Mouse (Mus musculus) ovary, postnatal 14 days (tissue): ENCODE measurements around the gene Aspscr1.
"Not testable (repeated sequence)": the region's sequence is repeated elsewhere in the genome, so short reads cannot be mapped to it uniquely, and the experiment has no call there.

Source experiments
- DNase-seq: peaks from one replicate; pipeline ENCODE4 v3.0.0; 2022; ENCODE audit warnings: low spot score

The Aspscr1 gene

GRCm38 (mm10) chr11:120713580-120714518 is 41.1 kb downstream of the Aspscr1 start, which contains the start of the genes Cenpx and Lrrc45:
Gene Cenpx, minus strand, starts transcription at chr11:120713738.
Gene Lrrc45, plus strand, starts transcription at chr11:120713925.
- DNase-seq, result peak; percentile 88

DNA sequence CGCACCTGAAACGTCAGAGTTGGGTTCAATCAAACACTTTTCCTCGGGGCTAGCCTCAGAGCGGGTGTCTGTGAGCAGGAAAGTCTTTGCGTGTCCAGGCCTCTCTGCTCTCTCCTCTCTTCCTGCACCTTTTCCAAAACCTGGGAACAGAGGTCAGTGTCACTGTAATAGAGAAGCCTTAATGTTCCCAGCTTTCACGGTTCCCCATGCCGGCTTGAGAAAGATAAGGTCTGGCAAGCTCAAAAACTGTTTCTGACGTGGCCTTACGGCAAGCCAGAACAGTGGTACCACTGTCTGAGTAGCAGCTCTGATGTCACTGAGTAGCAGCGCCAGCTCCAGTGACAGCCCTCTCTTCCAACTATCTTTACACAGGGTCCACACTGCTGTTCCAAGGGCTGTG is 41.8 kb downstream of the Aspscr1 start:
- DNase-seq, result no peak

DNA sequence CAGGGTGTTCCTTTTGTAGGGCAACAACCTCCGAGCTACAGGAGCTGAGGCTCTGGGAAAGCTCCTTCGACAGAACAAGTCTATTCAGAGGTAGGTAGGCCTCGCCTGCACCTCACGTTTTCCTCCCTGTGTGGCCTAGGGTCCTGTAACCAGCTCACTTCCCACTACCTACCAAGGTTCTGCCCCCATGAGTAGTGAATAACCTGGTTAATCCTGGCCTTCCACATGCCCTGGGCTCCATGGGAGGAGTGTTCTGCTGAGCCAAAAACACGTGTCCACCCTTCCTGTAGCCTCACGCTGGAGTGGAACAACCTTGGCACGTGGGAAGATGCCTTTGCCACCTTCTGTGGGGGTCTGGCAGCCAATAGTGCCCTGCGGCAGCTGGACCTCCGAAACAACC is 42.4 kb downstream of the Aspscr1 start:
- DNase-seq, result no peak

DNA sequence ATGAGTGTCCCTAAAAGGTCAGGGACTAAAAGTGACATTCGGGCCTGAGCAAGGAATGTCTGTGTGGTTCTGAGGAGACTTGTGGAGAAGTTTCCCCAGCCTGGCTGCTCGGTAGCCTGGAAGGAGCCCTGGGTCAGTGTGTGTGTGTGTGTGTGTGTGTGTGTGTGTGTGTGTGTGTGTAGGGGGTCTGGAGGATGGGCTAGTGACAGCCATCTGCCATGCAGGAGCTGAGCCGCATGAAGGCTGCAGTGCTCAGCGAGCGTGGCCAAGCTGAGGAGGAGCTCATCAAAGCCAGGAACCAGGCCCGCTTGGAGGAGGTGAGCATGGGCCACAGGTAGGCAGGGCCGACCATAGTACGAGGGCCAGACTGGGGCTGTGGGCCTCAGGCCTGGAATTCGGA is 46.5 kb downstream of the Aspscr1 start:
- no peak for DNase-seq

- no peak for DNase-seq
These were observed 47.1 kb downstream of the Aspscr1 start for GRCm38 (mm10) chr11:120719841-120720376.

GRCm38 (mm10) chr11:120720450-120720849 is 47.7 kb downstream of the Aspscr1 start:
- peak; percentile 90 for DNase-seq

DNA sequence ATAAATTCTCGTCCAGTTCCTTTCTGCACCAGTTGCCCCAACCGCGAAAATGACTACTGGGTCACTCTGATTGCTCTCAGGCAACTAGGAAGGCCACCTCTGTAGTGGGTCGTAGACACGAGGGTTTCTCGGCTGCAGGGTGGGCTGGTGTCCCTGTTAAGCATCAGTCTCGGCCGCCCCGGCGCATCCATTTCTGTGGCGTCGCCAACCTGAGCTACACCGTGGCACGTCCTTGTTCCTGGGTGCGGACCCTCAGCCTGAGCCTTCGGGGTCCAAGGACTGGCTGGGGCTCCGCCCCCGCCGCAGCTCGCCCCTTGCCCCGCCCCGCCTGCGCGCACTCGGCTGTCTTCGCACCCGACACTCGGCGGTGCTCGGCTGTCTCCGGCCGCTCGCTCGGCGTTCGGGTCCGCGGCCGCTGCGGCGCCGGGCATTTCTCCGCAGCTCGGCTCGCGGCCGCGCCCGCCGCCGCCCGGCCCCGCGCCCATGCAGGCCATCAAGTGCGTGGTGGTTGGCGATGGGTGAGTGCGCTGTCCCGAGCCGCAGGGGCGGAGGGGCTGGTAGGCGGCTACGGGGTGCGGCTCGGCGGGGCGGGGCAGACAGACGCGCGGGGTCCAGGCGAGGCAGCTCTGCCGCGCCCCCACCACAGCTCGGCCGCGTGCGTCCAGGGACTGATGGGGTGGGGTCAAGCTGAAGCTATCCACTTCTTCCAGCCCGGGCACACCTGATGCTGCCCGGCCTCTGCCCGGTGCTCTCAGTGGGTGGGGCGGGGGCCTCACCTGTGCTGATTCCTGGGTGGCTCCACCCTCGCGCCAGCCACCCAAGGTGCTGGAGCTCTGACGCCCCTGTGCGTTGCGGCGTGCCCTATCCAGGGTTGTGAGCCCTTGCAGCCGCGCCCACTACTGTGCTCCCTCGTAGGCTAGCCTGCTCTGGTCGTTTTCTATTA is 48.6 kb downstream of the Aspscr1 start, which contains the start of gene Rac3:
TSS of gene Rac3 (plus strand) at position 347 of the 943 bp plus-strand sequence.
- DNase-seq, result peak; percentile 61

GRCm38 (mm10) chr11:120722067-120722630 is 49.4 kb downstream of the Aspscr1 start:
- no peak for DNase-seq

DNA sequence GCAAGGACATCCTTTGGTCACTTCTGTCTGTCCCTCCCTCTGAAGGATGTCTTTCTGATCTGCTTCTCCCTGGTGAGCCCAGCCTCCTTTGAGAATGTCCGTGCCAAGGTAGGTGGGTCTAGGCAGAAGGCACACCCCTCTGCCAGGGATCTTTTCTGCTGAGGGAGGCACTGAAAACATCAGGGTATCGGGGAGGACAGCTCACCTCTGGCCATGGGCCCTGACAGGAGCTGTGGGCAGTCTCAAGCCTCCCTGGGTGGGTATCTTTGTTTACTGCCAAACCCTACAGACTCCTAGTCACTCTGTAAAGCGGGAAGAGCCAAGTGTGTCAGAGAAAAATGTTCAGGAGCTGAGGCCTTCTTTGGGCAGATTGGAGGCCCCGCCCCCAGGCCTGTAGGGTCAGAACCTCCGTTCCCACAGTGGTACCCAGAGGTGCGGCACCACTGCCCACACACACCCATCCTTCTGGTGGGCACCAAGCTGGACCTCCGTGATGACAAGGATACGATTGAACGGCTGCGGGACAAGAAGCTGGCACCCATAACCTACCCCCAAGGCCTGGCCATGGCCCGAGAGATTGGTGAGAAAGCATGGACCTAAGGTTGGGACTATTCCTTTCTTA is 50.1 kb downstream of the Aspscr1 start:
- DNase-seq, result no peak

- DNase-seq, result no peak
These were observed 50.7 kb downstream of the Aspscr1 start for GRCm38 (mm10) chr11:120723509-120723908.

- no peak for DNase-seq
These were observed 53.7 kb downstream of the Aspscr1 start for GRCm38 (mm10) chr11:120726243-120727168.

- DNase-seq, result peak; percentile 71
These were observed 54.4 kb downstream of the Aspscr1 start, which contains the start of gene Dcxr for GRCm38 (mm10) chr11:120727169-120727527. Gene Dcxr, minus strand, starts transcription at chr11:120727281.

- no peak for DNase-seq
These were observed 54.8 kb downstream of the Aspscr1 start for GRCm38 (mm10) chr11:120727564-120727963.

GRCm38 (mm10) chr11:120728530-120729240 is 55.9 kb downstream of the Aspscr1 start:
- no peak for DNase-seq

GRCm38 (mm10) chr11:120729432-120730050 is 56.8 kb downstream of the Aspscr1 start:
- not testable (repeated sequence) for DNase-seq

GRCm38 (mm10) chr11:120730331-120730870 is 57.6 kb downstream of the Aspscr1 start:
- no peak for DNase-seq

- no peak for DNase-seq
These were observed 58.6 kb downstream of the Aspscr1 start for GRCm38 (mm10) chr11:120731395-120731794.

- DNase-seq, result no peak
These were observed 59.3 kb downstream of the Aspscr1 start, which contains the start of gene Cbr2 for GRCm38 (mm10) chr11:120731858-120732680. Gene Cbr2, minus strand, starts transcription at chr11:120732114.
